Mouse (Mus musculus): ENCODE measurements around the gene P2ry6. TPM values are rescaled to one million over a fixed set of nuclear protein-coding genes. Genes with fewer than 3 reads are reported as not detected.

P2ry6 gene
- polyA plus RNA-seq, 1 experiment from 2014 or later: 1.8 TPM

DNA sequence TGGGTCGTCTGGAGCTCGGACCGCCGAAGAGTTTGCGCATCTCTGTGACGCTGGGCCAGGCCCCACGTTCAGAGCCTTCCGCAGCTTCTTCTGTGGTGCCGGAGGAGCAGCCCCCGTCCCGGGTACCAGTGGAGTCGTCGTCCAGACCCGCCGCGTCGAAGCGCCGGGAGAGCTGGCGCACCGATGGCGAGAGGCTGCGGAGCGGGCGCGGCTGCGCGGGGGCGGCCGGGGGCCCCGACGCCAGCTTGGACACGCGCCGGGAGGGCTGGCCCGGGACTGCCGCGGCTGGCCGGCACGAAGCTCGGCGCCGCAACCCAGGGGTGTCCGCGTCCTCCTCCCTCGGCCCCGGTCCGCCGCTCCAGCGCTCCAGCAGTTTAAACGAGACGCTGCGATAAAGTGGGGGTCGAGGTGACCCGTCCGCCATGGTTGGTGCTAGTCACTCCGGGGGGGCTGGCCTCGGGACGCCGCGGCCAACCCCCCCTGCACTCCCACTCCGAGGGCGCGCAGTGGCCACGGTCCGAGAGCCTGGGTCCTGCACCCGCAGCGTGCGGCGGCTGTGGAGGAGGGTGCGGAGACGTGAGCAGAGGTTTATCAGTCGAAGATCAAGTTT is 43.0 kb downstream of the P2ry6 start:
- no peak for DNase-seq (ENCODE audit: low spot score)
- Histone ChIP-seq H3K9me3 (replicated peaks) (no peaks in the 10 kb centered on the region), H3K27me3 (ENCODE audit: low read depth, poor library complexity, severe bottlenecking) (peaks cover 28% of the 10 kb centered on the region), H3K27ac (replicated peaks) (peak overlapping the region; percentile 97), H3K4me3 (peak overlapping the region; percentile 77), H3K4me1 (peaks cover 68% of the 10 kb centered on the region), H3K36me3 (peaks cover 21% of the 10 kb centered on the region)
- under 1% methylated on average over 73 of the region's 73 CpGs for WGBS

DNA sequence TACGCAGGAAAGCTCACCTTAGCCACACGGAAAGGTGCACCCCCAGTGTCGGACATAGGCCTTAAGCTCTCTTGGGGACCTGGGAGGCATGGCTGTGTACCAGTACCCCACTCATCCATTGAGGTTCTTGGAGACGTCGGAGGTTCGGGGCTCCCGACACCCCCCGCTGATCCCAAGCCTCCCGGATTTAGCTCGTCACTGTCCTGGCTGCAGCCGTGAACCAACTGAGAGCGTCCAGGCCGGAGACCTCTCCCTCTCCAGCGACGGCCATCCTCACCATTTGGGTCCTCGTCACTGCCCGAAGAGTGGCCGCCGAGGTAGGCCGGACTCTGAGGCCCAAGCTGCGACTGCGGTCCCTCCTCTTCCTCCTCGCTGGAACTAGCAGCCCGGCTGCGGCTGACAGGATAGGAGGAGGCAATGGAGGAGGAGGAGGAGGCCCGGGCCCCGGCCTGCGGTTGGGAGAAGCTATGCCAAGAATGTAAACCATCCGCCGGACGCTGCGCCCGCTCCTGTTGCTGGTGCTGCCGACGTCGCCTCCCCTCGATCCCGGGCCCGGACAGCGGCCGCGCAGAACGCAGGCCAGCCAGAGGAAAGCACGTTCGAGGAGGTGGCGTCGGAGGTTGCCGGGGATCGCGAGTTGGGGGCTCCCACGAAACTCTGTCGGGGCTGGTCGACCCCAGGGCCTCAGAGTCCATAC is 43.7 kb downstream of the P2ry6 start:
- peak overlapping the region; percentile 77 for H3K4me3 ChIP-seq
- H3K9me3 ChIP-seq (replicated peaks): no peaks in the 10 kb centered on the region
- WGBS: 2% methylated on average over 53 of the region's 53 CpGs
- H3K36me3 ChIP-seq: peaks cover 28% of the 10 kb centered on the region
- H3K27me3 ChIP-seq (ENCODE audit: low read depth, poor library complexity, severe bottlenecking): peaks cover 28% of the 10 kb centered on the region
- H3K27ac ChIP-seq (replicated peaks): peak overlapping the region; percentile 97
- peaks cover 75% of the 10 kb centered on the region for H3K4me1 ChIP-seq
- peak; percentile 79 for DNase-seq (ENCODE audit: low spot score)

- WGBS: 81% methylated on average over 19 of the region's 19 CpGs
- Histone ChIP-seq H3K36me3 (peaks cover 37% of the 10 kb centered on the region), H3K4me1 (peaks cover 85% of the 10 kb centered on the region), H3K4me3 (peak overlapping the region; percentile 77), H3K27me3 (ENCODE audit: low read depth, poor library complexity, severe bottlenecking) (peaks cover 28% of the 10 kb centered on the region), H3K27ac (replicated peaks) (no peak overlapping the region; the same call in 1 of the 2 replicates), H3K9me3 (replicated peaks) (no peaks in the 10 kb centered on the region)
- no peak for DNase-seq (ENCODE audit: low spot score)
Observed at GRCm38 (mm10) chr7:100929639-100930303, 44.7 kb downstream of the P2ry6 start.

DNA sequence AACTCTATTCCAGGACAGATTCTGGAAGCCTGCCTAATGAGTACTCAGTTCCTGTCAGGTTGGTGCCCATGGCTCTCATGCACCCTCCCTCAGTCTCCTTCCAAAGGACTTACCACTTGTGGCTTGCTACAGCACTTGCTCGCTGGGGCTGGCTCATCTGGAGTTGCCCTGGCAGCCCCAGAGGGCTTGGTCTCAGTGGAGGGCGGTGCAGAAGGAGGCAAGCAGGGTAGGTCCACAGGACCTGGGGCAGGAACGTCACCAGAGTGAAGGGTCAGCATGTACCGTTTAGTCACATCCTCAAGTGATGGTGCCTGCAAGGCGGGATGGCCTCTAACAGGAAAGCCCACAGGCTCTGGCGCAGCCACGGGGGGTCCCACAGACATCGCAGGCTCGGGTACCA is 46.0 kb downstream of the P2ry6 start:
- H3K27ac ChIP-seq (replicated peaks): peak overlapping the region; percentile 53; the same call in 1 of the 2 replicates
- no peak for DNase-seq (ENCODE audit: low spot score)
- peaks cover 98% of the 10 kb centered on the region for H3K4me1 ChIP-seq
- H3K4me3 ChIP-seq: peak overlapping the region; percentile 77
- H3K27me3 ChIP-seq (ENCODE audit: low read depth, poor library complexity, severe bottlenecking): peaks cover 19% of the 10 kb centered on the region; the same call in 1 of the 2 replicates
- WGBS: 54% methylated on average over 9 of the region's 9 CpGs
- no peaks in the 10 kb centered on the region for H3K9me3 ChIP-seq (replicated peaks)
- H3K36me3 ChIP-seq: peaks cover 49% of the 10 kb centered on the region

DNA sequence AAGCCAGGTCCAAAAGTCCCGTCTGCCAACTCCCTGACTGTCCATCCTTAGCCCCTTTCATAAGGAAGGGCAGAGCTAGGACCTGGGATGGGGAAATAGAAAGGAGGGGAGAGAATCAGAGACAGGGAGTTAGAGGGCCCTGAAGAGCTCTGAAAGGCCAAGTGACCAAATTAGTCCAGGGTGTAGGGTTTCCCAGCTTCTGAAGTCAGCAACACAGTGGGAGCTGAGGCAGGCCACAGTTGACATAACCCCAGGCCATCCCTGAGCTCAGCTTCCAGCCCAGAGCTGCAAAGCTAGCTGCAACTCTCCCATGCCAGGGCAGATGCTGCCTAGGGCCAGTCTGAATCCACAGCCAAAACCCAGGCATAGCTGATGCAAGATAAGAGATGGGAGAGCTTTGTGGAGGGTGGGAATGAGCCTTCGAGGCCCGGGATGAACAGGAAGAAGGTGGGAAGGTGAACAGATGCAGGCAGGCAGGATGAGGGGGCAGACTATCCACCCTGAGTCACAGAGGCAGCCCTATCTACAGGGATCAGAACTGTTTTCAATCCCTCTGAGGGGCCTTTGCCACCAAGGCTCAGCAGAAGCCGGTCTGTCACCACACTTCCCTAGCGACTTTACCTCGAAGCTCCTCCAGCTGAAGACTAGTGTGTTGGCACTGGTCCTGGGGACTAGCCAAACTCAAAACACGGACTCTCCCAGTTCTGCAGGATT is 47.0 kb downstream of the P2ry6 start:
- H3K4me1 ChIP-seq: peaks cover 99% of the 10 kb centered on the region
- peak overlapping the region; percentile 60 for H3K27ac ChIP-seq (replicated peaks)
- H3K4me3 ChIP-seq: peak overlapping the region; percentile 77
- no peak for DNase-seq (ENCODE audit: low spot score)
- H3K9me3 ChIP-seq (replicated peaks): no peaks in the 10 kb centered on the region
- WGBS: 33% methylated on average over 7 of the region's 7 CpGs
- peaks cover 60% of the 10 kb centered on the region for H3K36me3 ChIP-seq
- H3K27me3 ChIP-seq (ENCODE audit: low read depth, poor library complexity, severe bottlenecking): peaks cover 16% of the 10 kb centered on the region; the same call in 1 of the 2 replicates

DNA sequence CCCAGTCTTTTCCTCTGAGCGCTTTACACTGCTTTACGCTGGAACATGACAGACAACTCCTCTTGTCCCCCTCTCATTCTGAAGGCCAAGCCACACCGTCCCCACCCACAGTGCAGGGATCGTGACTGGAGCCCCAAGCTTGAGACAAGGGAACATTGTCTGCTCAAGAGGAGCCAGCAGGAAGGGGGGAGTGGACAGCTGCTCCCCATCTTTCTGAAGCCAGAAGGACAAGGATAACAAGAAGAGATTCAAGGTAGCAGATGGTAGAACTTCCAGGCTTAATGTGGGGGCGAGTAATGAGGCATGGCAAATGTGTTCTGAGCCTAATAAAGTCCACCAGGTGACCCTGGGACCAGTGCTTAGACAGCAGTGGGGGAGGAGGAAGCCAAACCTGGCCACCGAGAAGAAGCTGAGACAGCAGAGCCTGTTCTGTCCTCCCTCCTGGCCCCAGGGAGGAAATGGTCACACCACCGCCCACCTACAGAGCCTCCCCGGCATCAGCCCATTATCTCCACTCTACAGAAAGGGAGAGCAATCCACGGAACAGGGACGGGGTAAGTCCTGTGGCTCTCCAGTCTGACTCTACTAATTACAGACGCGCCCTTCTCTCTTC is 48.0 kb downstream of the P2ry6 start:
- 39% methylated on average over 12 of the region's 12 CpGs for WGBS
- H3K27me3 ChIP-seq (ENCODE audit: low read depth, poor library complexity, severe bottlenecking): peaks cover 16% of the 10 kb centered on the region; the same call in 1 of the 2 replicates
- peak overlapping the region; percentile 77 for H3K4me3 ChIP-seq
- H3K4me1 ChIP-seq: peaks cover 99% of the 10 kb centered on the region
- DNase-seq (ENCODE audit: low spot score): no peak
- peaks cover 70% of the 10 kb centered on the region for H3K36me3 ChIP-seq
- H3K27ac ChIP-seq (replicated peaks): peak overlapping the region; percentile 60
- no peaks in the 10 kb centered on the region for H3K9me3 ChIP-seq (replicated peaks)

- H3K36me3 ChIP-seq: peaks cover 84% of the 10 kb centered on the region
- H3K4me1 ChIP-seq: peaks cover 90% of the 10 kb centered on the region
- H3K9me3 ChIP-seq (replicated peaks): no peaks in the 10 kb centered on the region
- 20% methylated on average over 10 of the region's 10 CpGs for WGBS
- DNase-seq (ENCODE audit: low spot score): no peak
- H3K27ac ChIP-seq (replicated peaks): peak overlapping the region; percentile 53
- peaks cover 9% of the 10 kb centered on the region; the same call in 1 of the 2 replicates for H3K27me3 ChIP-seq (ENCODE audit: low read depth, poor library complexity, severe bottlenecking)
- H3K4me3 ChIP-seq: peak overlapping the region; percentile 77
Observed at GRCm38 (mm10) chr7:100924674-100925445, 49.6 kb downstream of the P2ry6 start.

DNA sequence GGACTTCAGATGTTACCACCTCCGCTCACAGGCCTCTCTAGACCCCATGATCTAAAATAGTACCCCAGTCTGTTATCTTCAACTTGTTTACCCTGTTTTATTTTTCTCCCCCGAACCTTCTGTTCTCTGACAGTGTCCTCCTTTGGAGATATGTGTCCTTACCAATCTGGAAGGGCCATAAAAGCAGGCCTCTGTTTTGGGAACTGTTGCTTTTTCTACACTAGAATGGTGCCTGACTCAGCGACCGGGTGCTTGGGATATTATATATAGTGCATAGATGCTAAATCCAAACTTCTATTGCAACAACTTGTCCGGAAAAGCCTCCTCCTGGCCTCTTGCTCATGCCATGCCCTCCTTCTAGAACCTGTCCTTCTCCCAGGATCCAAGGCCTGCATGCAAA is 50.2 kb downstream of the P2ry6 start:
- Histone ChIP-seq H3K4me1 (peaks cover 90% of the 10 kb centered on the region), H3K9me3 (replicated peaks) (no peaks in the 10 kb centered on the region), H3K36me3 (peaks cover 78% of the 10 kb centered on the region), H3K27ac (replicated peaks) (peak overlapping the region; percentile 53), H3K4me3 (peak overlapping the region; percentile 77), H3K27me3 (ENCODE audit: low read depth, poor library complexity, severe bottlenecking) (0 out of 2 replicates have a peak, but pooled peaks cover 2% of the 10 kb centered on the region)
- DNase-seq (ENCODE audit: low spot score): no peak
- WGBS: 89% methylated on average over 5 of the region's 5 CpGs

- no peak overlapping the region for H3K4me3 ChIP-seq
- H3K27ac ChIP-seq (replicated peaks): no peak overlapping the region
- H3K36me3 ChIP-seq: peaks cover 78% of the 10 kb centered on the region
- DNase-seq (ENCODE audit: low spot score): no peak
- no peaks in the 10 kb centered on the region for H3K9me3 ChIP-seq (replicated peaks)
- 90% methylated on average over 4 of the region's 4 CpGs for WGBS
- no peaks in the 10 kb centered on the region for H3K27me3 ChIP-seq (ENCODE audit: low read depth, poor library complexity, severe bottlenecking)
- peaks cover 90% of the 10 kb centered on the region for H3K4me1 ChIP-seq
Observed at GRCm38 (mm10) chr7:100922907-100923306, 51.5 kb downstream of the P2ry6 start.

GRCm38 (mm10) chr7:100921289-100921688 is 53.2 kb downstream of the P2ry6 start:
- peaks cover 91% of the 10 kb centered on the region for H3K36me3 ChIP-seq
- H3K4me1 ChIP-seq: peaks cover 82% of the 10 kb centered on the region
- DNase-seq (ENCODE audit: low spot score): no peak
- H3K27me3 ChIP-seq (ENCODE audit: low read depth, poor library complexity, severe bottlenecking): no peaks in the 10 kb centered on the region
- H3K27ac ChIP-seq (replicated peaks): 0 out of 2 replicates have a peak overlapping the region, but pooled peaks have one; percentile 3
- WGBS: 91% methylated on average over 5 of the region's 5 CpGs
- H3K4me3 ChIP-seq: no peak overlapping the region
- H3K9me3 ChIP-seq (replicated peaks): no peaks in the 10 kb centered on the region

- 31% methylated on average over 2 of the region's 2 CpGs for WGBS
- peak overlapping the region; percentile 67 for H3K27ac ChIP-seq (replicated peaks)
- DNase-seq (ENCODE audit: low spot score): peak; percentile 48
- peaks cover 91% of the 10 kb centered on the region for H3K36me3 ChIP-seq
- peak overlapping the region; percentile 12; the same call in 1 of the 2 replicates for H3K4me3 ChIP-seq
- peaks cover 74% of the 10 kb centered on the region for H3K4me1 ChIP-seq
- no peaks in the 10 kb centered on the region for H3K27me3 ChIP-seq (ENCODE audit: low read depth, poor library complexity, severe bottlenecking)
- no peaks in the 10 kb centered on the region for H3K9me3 ChIP-seq (replicated peaks)
Observed at GRCm38 (mm10) chr7:100919809-100920107, 54.7 kb downstream of the P2ry6 start.

Data from midbrain, embryonic 10.5 days (tissue).